In the genomic region with DNA sequence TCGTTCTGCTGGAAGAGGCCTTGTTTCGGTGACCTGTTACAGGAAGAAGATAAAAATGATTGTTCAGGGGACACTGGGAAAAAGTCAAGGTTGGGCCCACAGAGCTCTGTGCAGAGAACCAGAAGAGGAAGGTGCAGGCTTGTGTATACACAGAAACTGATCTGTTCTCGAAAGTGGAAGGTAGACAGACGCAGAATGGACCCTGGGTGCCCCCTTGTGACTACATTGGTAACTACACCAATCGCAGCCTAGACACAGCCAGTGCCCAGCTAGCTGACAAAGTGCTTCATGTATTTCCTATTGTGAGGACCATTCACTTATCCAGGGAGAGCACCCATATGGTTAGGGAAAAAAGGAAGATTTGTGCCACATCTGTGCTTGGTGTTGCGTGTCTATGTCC, we compare ENCODE assay signal across 9 mouse cellular contexts. TPM values are rescaled to one million over a fixed set of nuclear protein-coding genes. Genes with fewer than 3 reads are reported as not detected.
DNase-seq lines count a peak whose midpoint lies in the region; ATAC-seq and TF ChIP-seq lines count a peak whose summit lies in the region.
"Had no signal": no experiment of that assay in that cellular context is flagged by ENCODE, and none has a peak within 500 bp of the region (broad histone marks: within the 10 kb centered on the region; RNA-seq: fewer than 3 reads in every experiment).

No protein-coding gene starts in this region.

- TF ChIP-seq EP300 in ES-Bruce4 (IDR thresholded peaks at IDR 0.05; ENCODE audit: insufficient read depth, low read depth, low read length) = no peak
- TF ChIP-seq EP300 in lung, postnatal 0 days (IDR thresholded peaks at IDR 0.05) = no peak

- no peaks in the 10 kb centered on the region for H3K4me1 ChIP-seq in ES-Bruce4 (ENCODE audit: control insufficient read depth, insufficient read depth, low read length)
- peaks cover 4% of the 10 kb centered on the region; the same call in 1 of the 2 replicates for H3K4me1 ChIP-seq in forebrain, embryonic 11.5 days (replicated peaks; ENCODE audit: control insufficient read depth, insufficient read depth, low read length)
- no peaks in the 10 kb centered on the region for H3K4me1 ChIP-seq in lung, postnatal 0 days (ENCODE audit: insufficient read depth, low read depth, low read length)
- H3K4me1 ChIP-seq: heart, embryonic 13.5 days had no signal

- no peak overlapping the region for H3K27ac ChIP-seq in ES-Bruce4 (ENCODE audit: insufficient read depth, low read length)
- no peak overlapping the region for H3K27ac ChIP-seq in forebrain, embryonic 11.5 days (ENCODE audit: low read depth, low read length)
- H3K27ac ChIP-seq in lung, postnatal 0 days (ENCODE audit: low read length) = no peak overlapping the region
- H3K27ac ChIP-seq: heart, embryonic 13.5 days had no signal

- H3K9ac ChIP-seq in ES-Bruce4 (ENCODE audit: low read depth, poor library complexity, severe bottlenecking) = no peak overlapping the region
- no peak overlapping the region for H3K9ac ChIP-seq in forebrain, embryonic 11.5 days (ENCODE audit: low read length)
- no peak overlapping the region for H3K9ac ChIP-seq in lung, postnatal 0 days (replicated peaks; ENCODE audit: low read depth)
- H3K9ac ChIP-seq: heart, embryonic 13.5 days had no signal

- TF ChIP-seq CTCF in ES-Bruce4 (IDR thresholded peaks at IDR 0.05; ENCODE audit: low read depth, low read length) = peak; percentile 64
- TF ChIP-seq CTCF in lung, postnatal 0 days (IDR thresholded peaks at IDR 0.05) = peak; percentile 96

- H3K36me3 ChIP-seq in ES-Bruce4 (ENCODE audit: control insufficient read depth, insufficient read depth, low read length, poor library complexity, severe bottlenecking) = no peaks in the 10 kb centered on the region
- H3K36me3 ChIP-seq in forebrain, embryonic 11.5 days (ENCODE audit: control insufficient read depth, insufficient read depth, low read length) = no peaks in the 10 kb centered on the region
- H3K36me3 ChIP-seq in lung, postnatal 0 days (ENCODE audit: insufficient read depth, low read length) = no peaks in the 10 kb centered on the region
- H3K36me3 ChIP-seq: heart, embryonic 13.5 days had no signal

- ATAC-seq in forebrain, embryonic 11.5 days (replicated peaks; ENCODE audit: low FRiP score) = peak; percentile 81
- ATAC-seq in hematopoietic stem cell, adult 5-6 weeks (replicated peaks in 1 of 2; ENCODE audit: insufficient read depth in 1 of 2, low FRiP score in 2 of 2, low TSS enrichment in 1 of 2, low read depth in 1 of 2, poor library complexity in 2 of 2, severe bottlenecking in 2 of 2) = peak; percentile 94 to 98
- peak; percentile 73 for ATAC-seq in lung, postnatal 0 days

- H3K27me3 ChIP-seq in ES-Bruce4 (ENCODE audit: control insufficient read depth, insufficient read depth, low read length, poor library complexity, severe bottlenecking) = no peaks in the 10 kb centered on the region
- H3K27me3 ChIP-seq in forebrain, embryonic 11.5 days (ENCODE audit: control insufficient read depth, insufficient read depth, low read length) = no peaks in the 10 kb centered on the region
- no peaks in the 10 kb centered on the region for H3K27me3 ChIP-seq in lung, postnatal 0 days (replicated peaks; ENCODE audit: insufficient read depth, low read length)

- H3K4me2 ChIP-seq in forebrain, embryonic 11.5 days (ENCODE audit: low read depth, low read length, severe bottlenecking) = no peak overlapping the region
- H3K4me2 ChIP-seq in lung, postnatal 0 days (replicated peaks; ENCODE audit: low read depth, low read length) = no peak overlapping the region
- H3K4me2 ChIP-seq: heart, embryonic 13.5 days had no signal

- no peak overlapping the region for H3K4me3 ChIP-seq in ES-Bruce4 (ENCODE audit: low read depth, low read length)
- H3K4me3 ChIP-seq in forebrain, embryonic 11.5 days (ENCODE audit: low read depth, low read length) = no peak overlapping the region
- H3K4me3 ChIP-seq in lung, postnatal 0 days (ENCODE audit: low read depth, low read length) = no peak overlapping the region
- H3K4me3 ChIP-seq: heart, embryonic 13.5 days had no signal

- WGBS in forebrain, embryonic 11.5 days = 34% methylated on average over 6 of the region's 6 CpGs
- WGBS in lung, postnatal 0 days = 18% methylated on average over 6 of the region's 6 CpGs

- no peaks in the 10 kb centered on the region for H3K9me3 ChIP-seq in ES-Bruce4 (replicated peaks; ENCODE audit: control insufficient read depth, insufficient read depth, low read length, poor library complexity, severe bottlenecking)
- H3K9me3 ChIP-seq in forebrain, embryonic 11.5 days (ENCODE audit: control insufficient read depth, low read length) = no peaks in the 10 kb centered on the region
- H3K9me3 ChIP-seq in lung, postnatal 0 days (ENCODE audit: low read length) = no peaks in the 10 kb centered on the region
- H3K9me3 ChIP-seq: heart, embryonic 13.5 days had no signal

- DNase-seq in c-Kit-positive CD71-positive TER-119-negative erythroid progenitor cells, embryonic 14.5 days (ENCODE audit: low read depth) = peak; percentile 24
- peak; percentile 85 for DNase-seq in forebrain, embryonic 11.5 days (ENCODE audit: low spot score)
- DNase-seq in layer of hippocampus, adult 8-10 months (ENCODE audit: low spot score in 2 of 2) = peak; percentile 60 to 88
- DNase-seq in lung, postnatal 0 days (ENCODE audit: low spot score) = peak; percentile 73
- DNase-seq in ovary, postnatal 14 days (ENCODE audit: low spot score) = peak; percentile 80
- peak; percentile 55 for DNase-seq in thymus, postnatal 0 days (ENCODE audit: low spot score)

- no peak for TF ChIP-seq POLR2A in ES-Bruce4 (IDR thresholded peaks at IDR 0.05; ENCODE audit: insufficient read depth, low read length)

RNA-seq across cellular contexts. Expression of a gene that starts 21.6 kb away (rescaled TPM):
- not detected in 2 replicates for polyA plus RNA-seq in ES-Bruce4 (2011; ENCODE audit: insufficient read depth, insufficient read length, low read depth, missing spikeins)
- polyA plus RNA-seq in forebrain, embryonic 11.5 days (2014; fragmentation: Nextera tagmentation; extraction: Ambion mirVana) = 0.29 and 0.32 TPM in 2 replicates
- total RNA-seq in hematopoietic stem cell, adult 5-6 weeks (2017) = not detected in 2 replicates
- total RNA-seq in layer of hippocampus, adult 8-10 months (2022) = not detected
- polyA plus RNA-seq in lung, postnatal 0 days (2015; fragmentation: Nextera tagmentation; extraction: Ambion mirVana) = not detected in 2 replicates
- not detected in 2 replicates for polyA plus RNA-seq in thymus, postnatal 0 days (2015; fragmentation: Nextera tagmentation; extraction: Ambion mirVana)
- polyA plus RNA-seq: heart, embryonic 13.5 days had no signal

RNA-seq across cellular contexts. Expression of a gene that starts 38.7 kb away (rescaled TPM):
- polyA plus RNA-seq in ES-Bruce4 (2011; ENCODE audit: insufficient read depth, insufficient read length, low read depth, missing spikeins) = not detected in 2 replicates
- 1.1 and 1.6 TPM in 2 replicates for polyA plus RNA-seq in forebrain, embryonic 11.5 days (2014; fragmentation: Nextera tagmentation; extraction: Ambion mirVana)
- total RNA-seq in hematopoietic stem cell, adult 5-6 weeks (2017) = 2.8 and 2.9 TPM in 2 replicates
- under 1 TPM; 0.35 to 0.52 (median 0.39) TPM for total RNA-seq in layer of hippocampus, adult 8-10 months (2022)
- 0.10 TPM in 1 of 2 replicates, not detected in the other for polyA plus RNA-seq in lung, postnatal 0 days (2015; fragmentation: Nextera tagmentation; extraction: Ambion mirVana)
- 0.05 TPM in 1 of 2 replicates, not detected in the other for polyA plus RNA-seq in thymus, postnatal 0 days (2015; fragmentation: Nextera tagmentation; extraction: Ambion mirVana)

RNA-seq across cellular contexts. Expression of a gene that starts 39.6 kb away (rescaled TPM):
- 53.8 and 65.7 TPM in 2 replicates for polyA plus RNA-seq in ES-Bruce4 (2011; ENCODE audit: insufficient read depth, insufficient read length, low read depth, missing spikeins)
- 115 and 128 TPM in 2 replicates for polyA plus RNA-seq in forebrain, embryonic 11.5 days (2014; fragmentation: Nextera tagmentation; extraction: Ambion mirVana)
- total RNA-seq in hematopoietic stem cell, adult 5-6 weeks (2017) = 176 and 184 TPM in 2 replicates
- 10 to 100 TPM; 56.4 to 59.9 (median 57.4) TPM for total RNA-seq in layer of hippocampus, adult 8-10 months (2022)
- 94.2 and 96.4 TPM in 2 replicates for polyA plus RNA-seq in lung, postnatal 0 days (2015; fragmentation: Nextera tagmentation; extraction: Ambion mirVana)
- polyA plus RNA-seq in thymus, postnatal 0 days (2015; fragmentation: Nextera tagmentation; extraction: Ambion mirVana) = 120 and 126 TPM in 2 replicates

RNA-seq across cellular contexts. Expression of a gene that starts 52.6 kb away (rescaled TPM):
- 23.5 and 25.3 TPM in 2 replicates for polyA plus RNA-seq in ES-Bruce4 (2011; ENCODE audit: insufficient read depth, insufficient read length, low read depth, missing spikeins)
- 26.0 and 32.2 TPM in 2 replicates for polyA plus RNA-seq in forebrain, embryonic 11.5 days (2014; fragmentation: Nextera tagmentation; extraction: Ambion mirVana)
- total RNA-seq in hematopoietic stem cell, adult 5-6 weeks (2017) = 11.6 and 12.1 TPM in 2 replicates
- total RNA-seq in layer of hippocampus, adult 8-10 months (2022) = under 1 TPM in 3 of 4 experiments, not detected in 1; 0.12 to 0.54 (median 0.20) TPM
- 0.61 and 1.0 TPM in 2 replicates for polyA plus RNA-seq in lung, postnatal 0 days (2015; fragmentation: Nextera tagmentation; extraction: Ambion mirVana)
- polyA plus RNA-seq in thymus, postnatal 0 days (2015; fragmentation: Nextera tagmentation; extraction: Ambion mirVana) = 10.2 and 10.9 TPM in 2 replicates

Comparison
In these comparisons a context has a peak if more than half of its experiments do, and no peak if none do; other contexts are left out.
1. DNase-seq: peak in every context shown above with its lines; median percentile 85 in forebrain, embryonic 11.5 days; 80 in ovary, postnatal 14 days; 74 in layer of hippocampus, adult 8-10 months; 73 in lung, postnatal 0 days; 55 in thymus, postnatal 0 days; 24 in c-Kit-positive CD71-positive TER-119-negative erythroid progenitor cells, embryonic 14.5 days.